Mouse (Mus musculus) frontal cortex, postnatal 25 days (tissue): ENCODE measurements at regions not wholly inside any gene's neighbourhood (a gene's known extent, or its start where the extent isn't known, plus 50 kb on each side); places are given as distances from the start of the nearest gene placed in this dataset.

ENCODE experiments used
- DNase-seq, 2 experiments: peaks; one replicate each; pipeline ENCODE4 v3.0.0; 2022; ENCODE audit warnings: low spot score in 2 of 2

GRCm38 (mm10) chr4:127639765-127640164 is 281.8 kb upstream of the Gjb5 start:
- no peak for DNase-seq

DNA sequence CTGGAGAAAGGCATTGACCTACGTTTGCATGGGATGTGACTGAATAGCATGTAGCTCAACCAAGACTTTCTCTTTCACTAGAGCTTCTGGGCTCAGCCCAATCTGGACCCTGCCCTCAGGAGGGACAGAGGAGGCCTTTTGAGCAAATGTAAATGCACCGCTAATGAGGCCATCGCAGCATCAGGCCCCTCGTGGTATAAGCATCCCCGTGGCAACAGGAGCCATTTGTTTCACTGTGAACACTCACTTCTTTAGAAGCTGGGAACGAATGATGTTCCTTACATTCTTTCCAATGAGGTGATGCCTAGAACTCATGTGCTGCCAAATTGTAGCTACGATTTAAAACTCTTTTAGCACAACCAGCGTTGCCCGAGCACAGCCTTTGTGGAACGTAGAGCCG is 279.0 kb upstream of the Gjb5 start:
- no peak for DNase-seq

- no peak for DNase-seq
These were observed 277.3 kb upstream of the Gjb5 start for GRCm38 (mm10) chr4:127635262-127635661.

GRCm38 (mm10) chr4:127619870-127620269 is 261.9 kb upstream of the Gjb5 start:
- DNase-seq: no peak

GRCm38 (mm10) chr4:127612761-127613160 is 254.8 kb upstream of the Gjb5 start:
- DNase-seq: no peak

DNA sequence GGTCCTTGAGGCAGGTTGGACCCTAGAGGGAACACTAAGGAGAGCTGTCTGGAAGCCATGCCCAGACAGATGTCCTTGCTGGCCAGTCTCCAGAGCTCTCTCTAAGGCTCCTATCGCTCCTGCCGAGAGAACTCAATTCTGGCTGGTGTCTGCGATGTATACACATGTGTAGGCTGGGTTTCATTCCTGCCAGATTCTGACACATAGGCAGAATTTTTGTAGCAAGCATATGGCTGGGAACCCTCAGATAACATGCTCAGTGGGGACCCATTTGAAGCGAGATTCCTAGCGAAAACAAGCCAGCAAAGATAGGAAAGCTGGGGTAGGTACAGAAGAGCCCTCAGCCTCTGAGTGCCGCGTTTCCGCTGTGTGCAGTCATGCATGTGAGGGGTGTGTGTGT is 242.9 kb upstream of the Gjb5 start:
- DNase-seq: peak; percentile 26 to 51

GRCm38 (mm10) chr4:127598610-127599009 is 240.6 kb upstream of the Gjb5 start:
- no peak for DNase-seq

GRCm38 (mm10) chr4:127594081-127594480 is 236.1 kb upstream of the Gjb5 start:
- no peak for DNase-seq

GRCm38 (mm10) chr4:127591540-127591939 is 233.6 kb upstream of the Gjb5 start:
- DNase-seq: no peak

DNA sequence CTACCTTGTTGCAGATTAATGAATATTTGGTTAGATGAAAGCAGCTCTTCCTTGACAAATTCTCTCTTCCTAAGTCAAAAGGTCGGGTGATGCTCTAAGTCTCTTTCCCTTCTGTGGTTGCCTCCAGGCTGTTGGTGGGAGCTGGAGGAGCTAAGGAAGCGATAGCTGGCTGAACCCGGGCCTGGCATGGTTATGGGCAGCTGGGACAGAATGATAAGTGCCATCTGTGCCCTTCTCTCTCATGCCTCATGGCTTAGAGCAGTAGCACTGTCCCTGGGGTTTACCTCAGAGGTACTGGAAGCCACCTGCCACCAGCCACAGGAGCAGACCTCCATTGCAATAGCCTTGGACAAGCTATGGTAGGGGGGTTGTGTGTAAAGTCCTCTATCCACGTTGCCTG is 228.8 kb upstream of the Gjb5 start:
- no peak for DNase-seq

DNA sequence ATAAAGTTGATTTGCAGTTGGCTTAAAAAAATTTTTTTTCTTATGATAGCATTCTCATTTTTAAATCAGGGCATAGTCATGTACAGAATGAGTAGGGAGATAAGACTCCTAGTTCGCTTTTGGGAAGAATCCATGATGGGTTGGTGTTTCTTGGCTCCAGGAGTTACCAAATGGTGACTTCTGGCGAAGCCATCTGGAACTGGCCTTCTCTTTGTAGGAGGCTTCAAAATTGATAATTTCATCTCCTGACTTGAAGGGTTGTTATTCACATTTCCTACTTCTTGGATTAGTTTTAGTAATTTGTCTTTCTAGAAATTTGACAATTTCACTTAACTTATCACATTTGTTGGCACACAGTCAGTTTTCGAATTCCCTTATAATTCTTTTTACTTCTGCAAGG is 218.5 kb upstream of the Gjb5 start:
- DNase-seq: no peak

DNA sequence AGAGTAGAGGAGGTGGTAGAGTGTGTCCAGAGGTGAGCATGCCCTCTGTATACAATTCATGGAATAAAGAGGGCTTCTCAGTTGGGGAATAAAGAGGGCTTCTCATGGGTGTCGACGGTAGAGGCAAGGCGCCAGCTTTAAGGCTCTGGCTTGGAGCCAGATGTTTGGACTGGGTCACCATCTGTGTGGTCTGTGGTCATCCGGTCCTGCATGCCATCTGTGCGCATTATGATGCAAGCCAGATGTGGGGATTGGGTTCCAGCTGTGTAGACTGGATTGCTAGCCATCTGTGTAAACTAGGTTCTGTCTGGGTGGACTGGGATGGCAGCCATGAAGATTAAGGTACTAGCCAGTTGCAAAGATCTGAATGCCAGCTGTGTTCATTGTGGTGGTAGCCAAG is 204.6 kb upstream of the Gjb5 start:
- DNase-seq: no peak

DNA sequence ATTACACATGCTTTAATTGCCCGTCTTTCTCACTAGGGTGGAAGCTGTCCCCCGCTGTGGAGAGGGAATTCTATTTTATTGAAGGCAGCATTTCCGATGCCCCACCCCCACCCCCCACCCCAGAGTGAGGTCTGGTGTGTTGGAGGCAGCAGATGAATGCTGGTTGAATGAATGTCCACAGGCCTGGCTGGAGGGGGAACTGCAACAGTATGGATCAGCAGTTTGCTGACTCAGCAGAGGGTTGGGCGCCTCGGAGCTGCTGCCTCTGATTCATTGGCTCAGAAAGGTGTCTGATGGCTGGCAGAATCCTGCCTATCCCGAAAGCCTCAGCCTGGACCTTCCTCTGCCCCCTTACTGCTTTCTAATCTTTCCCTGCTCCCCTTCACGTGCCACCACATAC is 200.6 kb upstream of the Gjb5 start:
- no peak for DNase-seq

DNA sequence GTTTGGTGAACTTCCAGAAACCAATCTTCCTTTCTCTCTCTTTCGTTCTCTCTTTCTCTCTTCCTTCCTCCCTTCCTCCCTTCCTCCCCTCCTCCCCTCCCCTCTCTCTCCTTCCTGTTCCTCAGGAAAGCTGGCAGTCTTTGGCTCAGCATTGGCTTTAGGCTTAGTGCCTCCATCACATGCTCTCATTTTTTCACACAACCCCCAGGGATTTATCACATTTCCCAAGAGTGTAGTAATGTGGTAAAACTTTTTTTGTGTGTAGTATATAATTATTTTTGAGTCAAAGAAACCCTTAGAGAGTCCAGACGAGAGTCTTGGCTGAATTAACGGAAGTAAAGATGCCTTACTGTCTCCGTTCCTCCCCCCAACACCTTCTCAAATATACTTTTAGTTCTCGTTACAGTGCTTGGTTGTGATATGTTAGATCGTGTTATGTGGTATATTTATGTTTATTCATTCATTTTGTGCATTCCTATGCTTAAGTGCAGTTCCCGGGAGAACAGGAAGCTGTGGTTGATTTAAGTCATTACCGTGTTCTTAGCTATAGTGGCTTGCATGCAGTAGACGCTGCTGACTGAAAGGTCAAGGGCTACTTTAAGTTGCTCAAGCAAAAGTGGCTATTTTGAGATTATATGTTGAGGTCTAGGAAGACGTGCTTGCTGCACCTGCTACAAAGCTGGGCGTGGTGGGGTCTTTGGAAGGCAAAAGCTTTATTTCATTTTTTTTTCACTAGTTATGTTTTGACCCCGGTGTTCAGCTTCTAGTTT is 194.7 kb upstream of the Gjb5 start:
- DNase-seq: no peak

- no peak for DNase-seq
These were observed 191.6 kb upstream of the Gjb5 start for GRCm38 (mm10) chr4:127549581-127549980.

- no peak for DNase-seq
These were observed 191.0 kb upstream of the Gjb5 start for GRCm38 (mm10) chr4:127549018-127549417.

GRCm38 (mm10) chr4:127545106-127545505 is 187.1 kb upstream of the Gjb5 start:
- DNase-seq: no peak

DNA sequence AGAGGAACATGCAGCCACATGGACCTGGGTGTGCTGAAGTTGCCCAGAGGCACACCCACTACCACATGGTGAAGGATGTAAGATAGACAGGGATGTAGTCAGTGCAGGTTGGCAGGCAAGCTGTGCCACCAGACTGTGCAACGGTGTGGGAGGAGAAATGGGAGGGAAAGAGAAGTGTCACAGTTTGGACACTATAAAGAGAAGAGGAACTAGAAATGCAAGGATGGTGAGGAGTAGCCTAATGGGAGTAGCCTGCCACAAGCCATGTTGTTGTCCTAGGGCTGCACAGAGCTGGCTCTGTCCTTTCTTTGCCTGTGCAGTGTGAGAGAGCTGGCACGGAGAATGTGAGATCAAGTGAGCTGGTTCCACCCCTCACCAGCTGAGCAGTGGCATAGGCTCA is 185.3 kb upstream of the Gjb5 start:
- peak in 1 of 2 experiments; percentile 26 for DNase-seq

GRCm38 (mm10) chr4:127542771-127543170 is 184.8 kb upstream of the Gjb5 start:
- no peak for DNase-seq

DNA sequence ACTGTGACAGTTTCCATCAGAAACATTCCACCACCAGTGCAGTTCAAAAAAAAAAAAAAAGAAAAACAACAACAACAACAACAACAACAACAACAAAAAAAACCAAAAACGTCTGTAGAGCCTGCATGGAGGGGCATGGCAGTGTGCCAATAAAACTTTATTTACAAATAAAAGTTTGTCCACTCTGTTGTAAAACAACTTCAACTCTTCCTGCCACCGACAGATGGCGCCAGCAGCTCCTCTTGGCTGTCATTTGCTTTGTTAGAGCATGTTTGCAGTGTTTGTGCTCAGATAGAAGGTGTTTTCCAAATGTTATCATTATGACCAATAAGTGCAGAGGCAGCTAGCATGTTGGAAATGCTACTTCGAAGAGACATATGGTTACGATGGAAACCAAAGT is 179.0 kb upstream of the Gjb5 start:
- no peak for DNase-seq

DNA sequence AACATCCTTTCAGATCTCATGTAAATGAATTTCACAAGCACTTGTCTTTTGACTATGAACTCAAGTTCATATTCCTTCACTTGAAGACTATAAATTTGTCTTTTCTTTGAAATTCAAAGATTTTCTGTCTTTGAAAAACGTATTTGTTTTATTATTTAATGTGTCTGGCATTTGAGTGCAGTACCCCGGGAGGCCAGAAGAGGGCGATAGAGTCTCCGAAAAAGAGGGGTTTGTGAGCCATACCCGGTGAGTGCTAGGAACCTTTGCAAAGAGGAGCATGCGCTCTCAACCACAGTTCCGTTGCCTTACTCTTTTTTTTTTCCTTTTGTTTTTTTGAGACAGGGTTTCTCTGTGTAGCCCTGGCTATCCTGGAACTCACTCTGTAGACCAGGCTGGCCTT is 177.6 kb upstream of the Gjb5 start:
- no peak for DNase-seq

DNA sequence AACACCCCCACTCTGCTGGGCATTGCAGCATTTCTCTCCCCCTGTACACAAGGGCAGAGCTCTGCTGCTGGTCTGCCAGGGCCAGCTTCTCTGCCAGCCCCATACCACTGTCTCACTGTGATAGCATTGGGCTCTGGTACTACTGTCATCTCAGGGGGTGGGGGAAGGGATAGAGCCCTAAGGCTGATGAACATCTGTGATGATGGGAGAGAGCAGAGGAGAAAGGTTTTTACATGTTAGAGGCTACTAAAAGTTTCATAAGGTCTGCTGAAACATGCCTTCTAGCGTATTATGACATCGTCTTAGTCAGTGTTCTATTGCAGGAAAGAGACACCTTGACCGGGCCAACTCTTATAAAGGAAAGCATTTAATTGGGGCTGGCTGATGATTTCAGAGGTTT is 176.4 kb upstream of the Gjb5 start:
- no peak for DNase-seq

DNA sequence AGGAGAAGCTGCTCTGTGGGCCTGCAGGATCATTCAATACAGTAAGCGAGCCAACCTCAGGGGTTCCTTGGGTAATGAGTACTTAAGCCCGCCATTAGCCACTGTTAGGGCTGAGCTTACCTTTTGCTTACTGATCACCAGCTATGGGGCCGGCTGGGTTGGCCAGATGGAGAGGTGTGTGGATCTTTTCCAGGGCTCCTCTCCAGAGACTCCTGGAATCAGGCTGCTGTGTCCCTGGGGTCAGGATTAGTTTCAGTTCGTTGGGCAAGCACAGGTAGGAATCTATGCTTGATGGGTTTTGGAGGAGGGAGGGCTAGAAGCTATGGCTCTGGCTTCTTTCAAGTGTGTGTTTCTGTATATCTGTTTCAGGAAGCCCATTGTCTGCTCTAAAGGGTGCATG is 175.7 kb upstream of the Gjb5 start:
- DNase-seq: no peak

- no peak for DNase-seq
These were observed 172.8 kb upstream of the Gjb5 start for GRCm38 (mm10) chr4:127530779-127531178.
